Mouse (Mus musculus) bone marrow macrophage, adult 2 months (primary cell): ENCODE data around the gene 1700113H08Rik. TPM values are rescaled to one million over a fixed set of nuclear protein-coding genes. Genes with fewer than 3 reads are reported as not detected.

ENCODE experiments used
- H3K27ac ChIP-seq: 2 replicates; pipeline ENCODE4 v1.5.1; 2012; ENCODE audit warnings: low read depth, low read length; ENCODE audit not compliant: insufficient read depth
- H3K4me1 ChIP-seq: 2 replicates; pipeline ENCODE4 v1.6.1; 2012; ENCODE audit warnings: low read length; ENCODE audit not compliant: control insufficient read depth, insufficient read depth
- H3K4me3 ChIP-seq: 2 replicates; pipeline ENCODE4 v1.5.1; 2012; ENCODE audit warnings: mild to moderate bottlenecking, low read length, moderate library complexity; ENCODE audit not compliant: insufficient read depth
- CTCF ChIP-seq: IDR thresholded peaks from 2 replicates; pipeline ENCODE4 v1.5.1; 2012; ENCODE audit warnings: low read depth, mild to moderate bottlenecking, low read length, moderate library complexity
- POLR2A ChIP-seq: IDR thresholded peaks from 2 replicates; pipeline ENCODE4 v1.6.1; 2012; ENCODE audit warnings: mild to moderate bottlenecking, low read depth, low read length, borderline replicate concordance
- polyA plus RNA-seq: library from polyadenylated mRNA; stranded (reverse); fragments of >200 nt; gene quantifications from 2 replicates; pipeline ENCODE4 v1.2.4, GENCODE M21; 2012; ENCODE audit not compliant: missing spikeins, insufficient read depth, insufficient read length

1700113H08Rik gene
- polyA plus RNA-seq, 1 experiment, result not detected

- TF ChIP-seq POLR2A (no peak), CTCF (no peak)
- Histone ChIP-seq H3K27ac (no peak overlapping the region), H3K4me1 (no peaks in the 10 kb centered on the region), H3K4me3 (no peak overlapping the region)
Measured at GRCm38 (mm10) chr10:87035866-87036265, 22.0 kb upstream of the 1700113H08Rik start.

GRCm38 (mm10) chr10:87036271-87036703 lies 21.6 kb upstream of the 1700113H08Rik start:
- H3K4me3 ChIP-seq, result no peak overlapping the region
- no peak overlapping the region for H3K27ac ChIP-seq
- no peaks in the 10 kb centered on the region for H3K4me1 ChIP-seq
- TF ChIP-seq CTCF, result no peak
- TF ChIP-seq POLR2A, result no peak

- Histone ChIP-seq H3K27ac (no peak overlapping the region), H3K4me1 (no peaks in the 10 kb centered on the region), H3K4me3 (no peak overlapping the region)
- TF ChIP-seq POLR2A, result no peak
- no peak for TF ChIP-seq CTCF
Measured at GRCm38 (mm10) chr10:87037062-87037461, 20.8 kb upstream of the 1700113H08Rik start.

GRCm38 (mm10) chr10:87039340-87039739 lies 18.5 kb upstream of the 1700113H08Rik start:
- no peak overlapping the region for H3K27ac ChIP-seq
- TF ChIP-seq CTCF (no peak), POLR2A (no peak)
- H3K4me3 ChIP-seq, result no peak overlapping the region
- no peaks in the 10 kb centered on the region for H3K4me1 ChIP-seq

- H3K4me1 ChIP-seq, result no peaks in the 10 kb centered on the region
- H3K27ac ChIP-seq, result no peak overlapping the region
- TF ChIP-seq POLR2A (no peak), CTCF (no peak)
- no peak overlapping the region for H3K4me3 ChIP-seq
Measured at GRCm38 (mm10) chr10:87039800-87040199, 18.0 kb upstream of the 1700113H08Rik start.

- Histone ChIP-seq H3K27ac (no peak overlapping the region), H3K4me1 (no peaks in the 10 kb centered on the region), H3K4me3 (no peak overlapping the region)
- TF ChIP-seq POLR2A, result no peak
- no peak for TF ChIP-seq CTCF
Measured at GRCm38 (mm10) chr10:87041265-87041664, 16.6 kb upstream of the 1700113H08Rik start.

GRCm38 (mm10) chr10:87045273-87045672 lies 12.6 kb upstream of the 1700113H08Rik start:
- H3K4me1 ChIP-seq, result no peaks in the 10 kb centered on the region
- TF ChIP-seq CTCF (no peak), POLR2A (no peak)
- H3K4me3 ChIP-seq, result no peak overlapping the region
- H3K27ac ChIP-seq, result no peak overlapping the region

- Histone ChIP-seq H3K4me1 (no peaks in the 10 kb centered on the region), H3K27ac (no peak overlapping the region), H3K4me3 (no peak overlapping the region)
- TF ChIP-seq CTCF (no peak), POLR2A (no peak)
Measured at GRCm38 (mm10) chr10:87046469-87046868, 11.4 kb upstream of the 1700113H08Rik start.

GRCm38 (mm10) chr10:87046931-87047468 lies 10.8 kb upstream of the 1700113H08Rik start:
- H3K4me1 ChIP-seq, result no peaks in the 10 kb centered on the region
- no peak overlapping the region for H3K27ac ChIP-seq
- H3K4me3 ChIP-seq, result no peak overlapping the region
- TF ChIP-seq POLR2A (no peak), CTCF (peak; percentile 14; the same call in 1 of the 2 replicates)

GRCm38 (mm10) chr10:87049179-87049578 lies 8.7 kb upstream of the 1700113H08Rik start:
- TF ChIP-seq POLR2A (no peak), CTCF (no peak)
- H3K4me1 ChIP-seq, result no peaks in the 10 kb centered on the region
- H3K4me3 ChIP-seq, result no peak overlapping the region

GRCm38 (mm10) chr10:87051714-87052113 lies 6.1 kb upstream of the 1700113H08Rik start:
- Histone ChIP-seq H3K27ac (no peak overlapping the region), H3K4me3 (no peak overlapping the region), H3K4me1 (no peaks in the 10 kb centered on the region)
- TF ChIP-seq CTCF (no peak), POLR2A (no peak)

More at GRCm38 (mm10) chr10:87049179-87049578, 8.7 kb upstream of the 1700113H08Rik start:
- no peak overlapping the region for H3K27ac ChIP-seq
